In genomic region chr2:30454587-30454986, GRCm38 (mm10) we compare ENCODE assay signal across 24 mouse cellular contexts. TPM values are rescaled to one million over a fixed set of nuclear protein-coding genes. Genes with fewer than 3 reads are reported as not detected.
"Had no signal": no experiment of that assay in that cellular context is flagged by ENCODE, and none has a peak within 500 bp of the region (broad histone marks: within the 10 kb centered on the region; RNA-seq: fewer than 3 reads in every experiment).

No protein-coding gene starts in this region.

- H3K9me3 ChIP-seq: hindbrain, embryonic 13.5 days; intestine, embryonic 15.5 days; limb, embryonic 15.5 days had no signal

- ATAC-seq: hindbrain, embryonic 16.5 days; inflammation-experienced regulatory T-cells, adult 6 months; intestine, embryonic 15.5 days; intestine, postnatal 0 days; liver, embryonic 12.5 days had no signal

- DNase-seq: gastrocnemius, adult 2 months; gastrocnemius, postnatal 10 days; gastrocnemius, postnatal 25 days; heart, adult 18-20 months; heart, postnatal 14 days; heart, postnatal 4 days; kidney, adult 18-20 months; kidney, adult 8-10 months; kidney, postnatal 10 days; kidney, postnatal 25 days; kidney, postnatal 4 days; left cerebral cortex, postnatal 4 days had no signal

- H3K4me1 ChIP-seq: intestine, embryonic 15.5 days had no signal

- H3K27me3 ChIP-seq: heart, embryonic 13.5 days; heart, embryonic 15.5 days; hindbrain, embryonic 13.5 days; intestine, embryonic 15.5 days; limb, embryonic 13.5 days; limb, embryonic 15.5 days; liver, embryonic 12.5 days had no signal

- H3K4me2 ChIP-seq: heart, embryonic 11.5 days; heart, embryonic 13.5 days; heart, embryonic 15.5 days; hindbrain, embryonic 13.5 days; intestine, embryonic 15.5 days; limb, embryonic 13.5 days; limb, embryonic 15.5 days; liver, embryonic 12.5 days had no signal

- H3K4me3 ChIP-seq: gastrocnemius, adult 2 months; heart, embryonic 13.5 days; heart, embryonic 15.5 days; hindbrain, embryonic 13.5 days; intestine, embryonic 15.5 days; layer of hippocampus, adult 2 months; limb, embryonic 13.5 days; limb, embryonic 15.5 days; liver, embryonic 12.5 days had no signal

- H3K27ac ChIP-seq: gastrocnemius, adult 2 months; heart, embryonic 13.5 days; heart, embryonic 15.5 days; hindbrain, embryonic 13.5 days; intestine, embryonic 15.5 days; layer of hippocampus, adult 2 months; limb, embryonic 13.5 days; liver, embryonic 12.5 days had no signal

- H3K9ac ChIP-seq: heart, embryonic 13.5 days; heart, embryonic 15.5 days; hindbrain, embryonic 13.5 days; intestine, embryonic 15.5 days; limb, embryonic 13.5 days; limb, embryonic 15.5 days; liver, embryonic 12.5 days had no signal

RNA-seq across cellular contexts. Expression of gene Ier5l, which starts 19.4 kb away (rescaled TPM):
- polyA plus RNA-seq: inflammation-experienced regulatory T-cells, adult 6 months had no signal
